Mouse (Mus musculus) urinary bladder, postnatal 4 days (tissue): ENCODE measurements around the gene Adgrl2.
A peak's percentile ranks its signal among the peaks of the same experiment; 100 is the strongest.

Experiments
- DNase-seq, 2 experiments: peaks; one replicate each; pipeline ENCODE4 v3.0.0; 2021 to 2022; ENCODE audit warnings: low spot score in 2 of 2

The Adgrl2 gene

DNA sequence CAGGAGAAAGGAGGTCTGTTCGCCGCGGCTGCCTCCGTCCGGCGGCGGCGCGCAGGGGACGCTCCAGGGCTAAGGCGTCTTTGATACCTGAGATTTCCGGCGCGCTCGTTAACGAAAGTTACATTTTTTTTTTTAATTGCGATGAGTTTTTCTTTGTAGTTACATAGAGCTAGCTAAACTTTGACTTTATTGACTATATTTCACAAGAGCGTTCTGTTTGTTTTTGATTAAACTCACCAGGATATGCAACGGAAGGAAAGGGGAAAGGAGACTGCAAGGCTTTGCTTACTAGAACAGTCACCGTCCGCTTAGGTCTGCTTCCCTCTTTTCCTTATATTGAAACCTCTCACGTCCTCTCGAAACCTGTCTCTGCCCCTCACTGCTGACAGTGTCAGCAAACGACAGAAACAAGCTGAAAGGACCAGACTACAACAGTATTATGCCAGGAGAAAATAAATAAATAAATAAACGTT is at the start of gene Adgrl2:
Gene Adgrl2 (minus strand): TSS at position 25 of the 473 bp plus-strand sequence.
- no peak for DNase-seq

DNA sequence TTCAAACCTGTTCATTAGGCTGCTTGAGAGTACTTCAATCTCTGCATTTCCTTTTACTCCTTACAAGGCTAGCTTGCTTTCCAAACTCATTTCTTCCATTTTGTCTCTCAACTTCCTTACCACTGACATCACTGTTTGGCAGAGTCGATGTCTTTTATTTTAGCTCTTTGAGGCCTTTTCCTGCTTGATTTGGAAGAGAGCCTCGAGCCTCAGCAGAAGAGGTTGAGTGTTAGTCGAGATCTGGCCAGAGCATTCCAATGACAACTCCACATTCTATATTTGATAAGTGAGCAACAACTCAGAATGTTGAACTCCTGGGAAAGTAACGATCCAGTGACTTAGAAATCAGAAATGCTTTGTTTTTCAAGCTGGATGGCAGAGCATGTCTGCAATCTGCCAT is 48.4 kb upstream of the Adgrl2 start:
- DNase-seq = no peak

DNA sequence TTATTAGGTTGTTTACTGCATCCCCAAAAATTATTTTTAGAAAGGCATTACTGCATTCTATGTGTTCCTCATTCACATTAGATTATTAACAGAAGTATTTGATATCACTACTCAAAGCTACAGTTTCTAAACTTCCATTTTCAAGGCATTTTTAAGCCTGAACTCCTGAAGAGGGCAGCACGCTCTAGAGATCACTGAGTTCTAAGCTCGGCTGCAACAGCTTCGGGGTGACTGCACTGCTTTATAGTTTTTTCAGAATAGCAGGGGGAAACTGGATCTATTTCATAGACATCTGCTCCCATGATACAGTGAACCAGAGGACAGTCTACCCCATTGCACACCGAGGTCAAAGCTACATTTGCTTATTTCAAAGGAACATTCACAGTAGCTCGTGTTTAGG is 29.6 kb upstream of the Adgrl2 start:
- no peak for DNase-seq

DNA sequence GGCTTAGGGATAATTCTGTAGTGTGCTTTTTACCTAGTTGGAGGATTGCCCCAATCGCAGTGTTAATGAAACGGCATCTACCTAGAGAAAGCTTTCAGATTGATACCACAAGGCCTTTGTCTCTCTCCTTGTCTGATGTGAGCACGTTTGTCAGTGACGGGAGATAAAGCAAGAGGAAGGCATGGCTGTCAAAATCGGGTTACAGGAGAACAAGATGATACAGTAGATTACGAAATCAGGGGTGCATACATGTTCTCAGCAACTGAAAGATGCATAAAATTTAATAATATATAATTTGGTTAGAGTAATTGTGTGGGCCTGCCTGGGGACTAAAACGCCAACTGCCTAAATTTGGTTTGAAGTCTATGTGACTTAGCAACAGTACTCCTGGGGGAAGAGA is 19.0 kb upstream of the Adgrl2 start:
- DNase-seq = no peak

DNA sequence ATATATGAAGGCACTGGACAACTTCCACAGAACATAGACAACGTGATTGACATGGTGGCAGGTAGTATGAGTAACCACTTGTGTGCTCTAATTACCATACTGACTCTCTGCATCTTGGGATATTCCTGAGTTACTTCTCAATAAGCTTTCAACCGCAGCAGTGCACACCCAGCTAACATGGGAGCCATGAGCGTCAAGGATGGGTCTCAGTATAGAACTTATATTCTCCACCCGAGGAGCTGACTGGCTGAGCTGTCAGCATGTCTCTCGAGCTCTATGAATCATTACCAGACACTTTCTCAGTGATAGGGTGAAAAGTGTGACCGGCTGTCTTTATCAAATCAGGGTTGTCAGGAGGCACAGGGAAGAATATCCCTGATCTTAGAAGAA is 18.3 kb upstream of the Adgrl2 start:
- DNase-seq = no peak

DNA sequence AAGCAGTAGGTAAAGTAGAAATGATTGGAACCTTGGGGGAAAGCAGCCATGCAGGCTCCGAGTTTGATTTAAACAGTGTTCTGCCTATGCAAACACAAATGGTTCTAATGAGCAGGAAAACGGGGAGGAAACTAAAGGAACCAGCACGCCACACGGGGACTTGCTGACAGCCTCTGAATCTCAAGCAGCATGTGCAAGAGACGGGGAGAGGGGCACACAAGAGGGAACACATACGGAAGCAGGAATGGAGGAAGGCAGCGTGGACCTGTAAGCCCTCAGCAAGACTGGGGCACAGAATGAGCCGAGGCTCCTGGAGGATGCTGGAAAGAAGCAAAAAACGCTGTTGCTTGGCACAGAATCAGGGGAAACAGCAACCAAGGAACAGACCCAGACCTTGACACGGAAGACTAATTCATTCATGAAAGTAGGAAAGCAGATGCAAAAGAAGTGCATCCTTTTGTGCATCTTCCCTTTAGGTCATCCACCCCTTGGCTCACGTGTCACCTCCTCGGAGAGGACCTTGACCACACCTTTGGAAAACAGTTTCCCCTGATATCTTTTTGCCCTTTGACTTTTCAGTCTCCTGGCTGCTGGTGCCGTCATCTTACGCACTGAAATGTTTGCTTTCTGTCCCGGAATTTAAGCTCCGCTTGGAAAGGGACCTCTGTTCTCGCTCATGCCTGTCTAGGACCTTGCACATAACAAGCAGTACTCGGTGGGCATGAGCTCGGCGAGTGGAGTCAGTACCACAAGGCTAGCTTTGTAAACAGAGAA is 17.7 kb upstream of the Adgrl2 start:
- DNase-seq = no peak

DNA sequence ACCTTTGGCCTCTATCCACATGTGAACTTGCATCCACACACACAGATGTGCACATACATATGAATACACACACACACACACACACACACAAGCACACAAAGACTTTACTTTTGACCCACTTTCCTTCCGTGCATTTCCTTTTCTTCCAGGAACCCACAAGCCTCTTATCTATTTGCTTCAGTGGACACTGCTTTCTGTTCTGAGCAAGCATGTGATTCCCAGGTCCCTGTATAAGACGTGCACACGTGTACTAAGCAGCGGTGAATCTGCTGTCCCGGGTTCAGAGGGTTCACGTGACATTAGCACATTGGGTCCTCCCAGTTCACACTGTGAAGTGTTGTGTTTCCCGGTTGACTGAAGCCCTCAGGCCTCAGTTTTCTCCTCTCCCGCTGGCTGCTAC is 11.0 kb upstream of the Adgrl2 start:
- no peak for DNase-seq

DNA sequence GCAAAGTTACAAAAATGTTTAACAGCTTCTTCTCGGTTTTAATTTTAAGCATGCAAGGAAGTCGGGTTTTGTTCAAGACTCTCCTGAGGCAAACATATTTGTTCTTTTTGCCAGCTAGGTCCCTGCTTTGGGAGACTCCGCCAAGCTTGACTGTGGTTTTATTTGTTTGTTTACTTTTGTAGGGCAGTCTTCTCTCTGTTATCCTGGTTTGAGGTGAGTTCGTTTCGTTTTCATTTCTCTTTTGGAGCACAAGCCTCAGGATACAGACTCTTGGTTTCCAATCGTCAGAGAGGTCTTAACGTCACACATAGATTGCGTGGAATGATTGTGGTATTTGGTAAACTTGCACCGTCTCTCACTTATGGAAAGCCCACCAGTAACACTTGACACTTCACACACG is 8.3 kb upstream of the Adgrl2 start:
- no peak for DNase-seq

DNA sequence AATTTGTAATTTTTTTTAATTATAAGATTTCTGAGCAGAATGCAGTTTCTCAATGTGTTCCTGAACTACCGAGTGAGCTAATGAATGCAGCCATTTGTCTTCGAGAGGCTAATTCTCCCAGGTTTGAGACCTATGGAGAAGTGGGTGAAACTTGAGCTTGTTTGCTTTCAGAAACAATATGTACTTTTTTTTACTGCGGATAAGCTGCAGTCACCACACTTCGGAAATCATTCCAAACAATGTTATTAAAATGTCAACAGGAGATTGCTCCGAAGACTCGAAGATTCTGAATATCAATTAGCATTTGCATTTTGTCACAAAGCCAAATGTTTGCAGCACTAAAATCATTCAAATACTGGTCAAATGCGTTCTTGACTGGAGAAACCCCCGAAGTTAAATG is 701 bp upstream of the Adgrl2 start:
- DNase-seq = no peak

DNA sequence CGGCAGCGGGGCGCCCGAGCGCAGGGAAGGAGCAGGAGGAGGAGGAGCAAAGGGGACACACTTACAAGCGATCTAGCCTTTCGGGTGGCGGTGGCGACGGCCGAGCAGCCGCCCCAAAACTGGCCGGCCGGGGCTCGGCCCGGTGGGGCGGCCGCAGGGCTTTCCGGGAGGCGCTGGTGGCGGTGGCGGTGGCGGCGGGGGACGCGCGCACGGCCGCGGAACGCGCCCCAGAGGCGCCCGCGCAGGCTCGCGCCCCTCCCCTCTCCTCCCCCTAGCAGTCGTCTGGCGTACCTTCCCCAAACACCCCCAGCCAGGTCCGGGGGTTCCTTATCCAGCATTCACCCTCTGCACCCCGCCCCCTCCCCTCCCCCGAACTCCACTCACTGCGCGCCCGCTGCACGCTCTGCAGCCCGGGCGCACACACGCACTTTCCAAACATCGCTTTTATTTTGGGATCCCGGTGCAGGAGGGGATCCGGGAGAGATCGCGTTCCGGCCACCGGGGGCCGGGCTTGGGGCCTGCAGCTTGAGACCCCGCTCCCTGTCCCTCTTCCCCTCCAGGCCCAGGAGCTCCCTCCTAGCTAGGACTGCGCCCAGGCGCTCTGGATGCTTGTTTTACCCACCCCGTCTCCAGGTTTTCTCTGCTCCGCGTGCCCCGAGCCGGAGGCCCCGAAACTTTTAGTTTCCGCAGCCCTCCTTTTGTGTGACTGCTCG is 381 bp downstream of the Adgrl2 start:
- DNase-seq = peak; percentile 69 to 70

DNA sequence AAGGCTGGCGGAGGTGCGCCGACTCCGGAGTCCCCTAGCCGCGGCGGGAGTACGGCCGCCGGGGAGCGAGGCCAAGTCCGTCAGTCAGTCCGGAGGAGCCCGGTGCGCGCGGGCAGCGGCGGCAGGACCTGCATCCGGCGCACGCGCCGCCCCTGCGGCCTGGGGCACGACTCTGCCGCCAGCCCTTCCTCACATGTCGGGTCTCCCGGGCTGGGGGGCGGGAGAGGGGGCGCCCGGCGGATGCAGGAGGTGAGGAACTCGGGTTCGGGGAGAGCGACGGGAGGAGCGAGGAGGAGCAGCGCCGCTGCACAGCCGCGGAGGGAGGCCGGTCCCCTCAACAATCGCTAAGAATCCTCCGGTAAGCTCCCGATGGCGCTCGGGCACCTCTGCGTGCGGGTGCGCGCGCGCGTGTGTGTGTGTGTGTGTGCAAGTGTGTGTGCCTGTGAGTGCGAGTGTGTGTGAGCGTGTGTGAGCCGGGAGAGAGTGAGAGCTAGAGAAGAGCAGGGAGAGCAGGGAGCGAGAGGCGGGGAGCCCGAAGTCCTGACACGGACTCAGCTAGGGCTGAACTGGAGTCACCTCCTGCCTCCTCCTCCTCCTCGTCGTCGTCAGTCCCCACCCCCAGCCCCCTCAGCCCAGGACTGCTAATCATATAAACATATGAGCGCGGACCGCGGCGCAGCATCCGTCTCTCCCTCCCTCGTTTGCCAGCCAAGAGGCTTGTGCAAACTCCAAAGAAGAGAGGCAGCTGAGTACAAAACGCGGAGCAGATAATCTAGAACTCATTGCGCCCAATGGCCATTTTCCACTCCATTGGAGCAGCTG is 1.1 kb downstream of the Adgrl2 start:
- DNase-seq = peak; percentile 84 to 85

DNA sequence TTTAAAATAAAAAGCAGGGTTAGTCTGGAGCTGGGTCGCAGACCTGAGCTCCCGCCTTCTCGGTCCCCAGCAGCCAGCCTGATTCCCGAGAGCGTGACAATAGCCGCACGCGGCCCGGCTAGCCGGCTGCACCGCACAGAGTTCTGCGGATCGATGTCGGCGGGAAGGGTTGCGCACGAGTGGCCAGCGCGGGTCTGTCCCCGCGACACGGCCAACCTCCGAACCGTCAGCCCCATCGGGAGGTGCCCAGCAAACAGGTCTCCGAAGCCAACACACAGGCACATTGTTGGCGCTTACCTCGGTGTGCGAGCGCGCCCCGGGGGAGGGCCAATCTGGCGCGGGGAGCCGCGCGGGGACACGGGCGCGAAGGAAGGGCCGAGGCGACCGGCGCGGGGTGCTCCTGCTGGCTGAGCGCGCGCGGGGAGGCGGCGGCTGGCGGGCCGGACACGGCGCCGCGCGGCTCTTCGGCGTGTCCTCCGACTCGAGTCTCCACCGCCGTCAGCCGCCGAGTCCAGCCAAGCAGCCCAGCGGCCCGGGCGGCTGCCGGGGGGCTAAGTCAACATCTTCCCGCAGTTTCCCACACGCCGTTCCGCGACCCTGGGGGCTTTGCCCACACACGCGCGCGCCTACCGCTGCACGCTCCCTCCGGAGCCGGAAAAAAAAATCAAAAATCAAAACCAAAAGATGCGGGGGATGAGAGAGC is 1.9 kb downstream of the Adgrl2 start:
- peak in 1 of 2 experiments; percentile 29 for DNase-seq

DNA sequence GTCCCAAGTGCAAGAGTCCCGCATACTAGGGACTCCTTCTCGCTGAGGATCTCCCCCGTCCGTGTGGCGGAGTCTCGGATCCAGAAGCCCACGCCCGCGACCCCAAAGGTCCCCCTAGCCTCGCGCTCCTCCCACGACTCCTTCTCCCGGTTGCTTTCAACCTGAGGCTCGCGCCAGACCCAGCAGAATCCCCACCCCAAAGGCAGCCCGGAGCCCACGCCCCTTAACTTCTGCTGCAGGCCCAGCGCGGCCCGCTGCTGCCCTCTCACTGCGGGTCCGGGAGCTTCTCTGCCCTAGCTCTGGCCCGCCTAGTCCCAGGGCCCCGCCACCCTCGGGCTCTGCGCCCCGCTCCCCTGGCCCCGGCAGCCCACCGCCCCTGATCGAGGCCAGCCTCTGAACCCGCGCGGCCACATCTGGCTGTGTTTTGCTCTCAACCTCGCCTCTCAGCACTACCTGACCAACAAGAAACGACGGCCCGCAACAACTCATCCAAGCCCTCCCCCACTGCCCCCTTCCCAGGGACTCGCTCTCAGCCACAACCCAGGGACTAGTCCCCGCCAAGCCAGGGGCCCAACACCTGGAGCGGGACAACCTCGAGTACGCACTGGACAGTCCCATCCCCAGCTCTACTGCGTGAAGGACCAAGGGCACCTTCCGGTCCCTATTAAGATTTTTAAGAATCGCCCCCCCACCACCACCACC is 2.6 kb downstream of the Adgrl2 start:
- DNase-seq = peak; percentile 82 to 83

DNA sequence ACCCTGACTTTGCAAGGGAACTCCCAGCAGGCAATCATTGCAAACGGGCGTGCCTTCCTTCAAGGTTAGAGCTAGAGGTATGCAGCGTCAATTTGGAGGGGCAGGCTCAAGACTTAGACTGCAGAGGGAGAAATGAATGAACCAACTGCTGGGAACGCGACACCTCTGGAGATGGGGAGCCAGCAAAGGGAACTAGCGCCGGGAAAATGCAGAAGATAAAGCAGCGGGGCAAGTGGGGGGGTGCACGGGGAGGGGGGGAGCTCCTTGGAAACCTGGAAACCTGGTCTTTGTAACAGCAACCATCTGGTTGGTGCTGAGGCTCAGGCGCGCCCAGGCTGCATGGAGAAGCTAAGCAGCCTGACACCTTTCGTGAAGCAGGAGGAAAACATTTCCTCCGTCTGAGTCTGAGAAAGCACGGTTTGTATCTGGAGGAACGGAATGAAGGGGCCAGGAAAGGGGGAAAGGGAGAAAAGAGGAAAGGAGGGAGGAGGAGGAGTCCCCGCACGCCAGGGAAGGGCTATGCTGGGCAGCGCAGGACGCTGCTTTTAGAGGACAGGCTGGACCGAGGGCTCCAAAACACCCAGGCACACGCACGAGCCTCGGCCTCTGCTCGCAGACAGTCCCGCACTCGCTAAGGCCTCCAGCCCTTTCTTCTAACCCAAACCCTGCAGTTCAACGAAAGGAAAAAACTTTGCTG is 3.3 kb downstream of the Adgrl2 start:
- no peak for DNase-seq

DNA sequence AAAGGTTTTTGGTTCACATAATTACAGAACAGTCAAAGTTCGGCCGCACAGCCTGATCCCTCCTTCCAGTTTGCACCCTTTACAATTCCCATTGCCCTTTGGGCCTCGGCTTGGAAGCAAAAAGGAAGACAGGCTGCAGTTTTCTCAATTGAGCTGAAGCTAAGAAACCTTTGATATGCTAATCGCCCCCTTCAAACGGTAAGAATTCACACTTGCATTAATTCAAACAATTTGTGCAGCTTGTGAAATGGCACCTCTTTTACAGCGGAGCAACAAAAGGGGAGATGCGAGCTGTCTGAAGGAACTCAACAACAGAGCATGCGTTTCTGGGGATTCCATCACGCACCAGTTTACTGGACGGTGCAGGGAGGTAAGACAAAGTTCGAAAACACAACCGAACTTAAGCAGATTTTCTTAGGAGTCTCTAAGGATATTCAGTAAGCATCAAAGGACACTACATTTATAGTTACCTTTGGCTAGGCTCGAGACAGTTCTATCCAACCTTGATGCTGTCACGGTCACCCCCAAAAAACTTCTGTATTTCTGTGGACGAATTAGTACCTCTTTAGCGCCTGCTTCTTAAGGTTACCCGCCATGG is 4.0 kb downstream of the Adgrl2 start:
- DNase-seq = no peak

DNA sequence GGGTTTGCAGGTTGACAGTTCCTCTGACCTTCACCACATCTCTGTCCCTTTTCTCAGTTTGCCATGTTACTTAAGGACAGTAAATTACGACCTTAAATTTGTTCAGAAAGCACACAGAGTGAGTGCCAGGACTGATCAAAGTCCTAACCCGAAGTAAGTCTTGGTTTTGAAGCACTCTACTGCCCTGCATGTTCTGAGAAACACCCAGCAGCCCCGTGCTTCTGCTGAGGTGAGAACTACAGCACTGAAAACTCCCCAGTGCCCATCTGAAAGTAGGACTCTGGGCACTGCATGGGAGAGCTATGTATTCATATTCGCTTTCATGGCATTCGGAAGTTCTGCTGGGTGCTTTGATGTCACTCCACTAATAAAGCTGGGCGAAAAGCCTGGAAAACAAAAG is 6.0 kb downstream of the Adgrl2 start:
- no peak for DNase-seq

DNA sequence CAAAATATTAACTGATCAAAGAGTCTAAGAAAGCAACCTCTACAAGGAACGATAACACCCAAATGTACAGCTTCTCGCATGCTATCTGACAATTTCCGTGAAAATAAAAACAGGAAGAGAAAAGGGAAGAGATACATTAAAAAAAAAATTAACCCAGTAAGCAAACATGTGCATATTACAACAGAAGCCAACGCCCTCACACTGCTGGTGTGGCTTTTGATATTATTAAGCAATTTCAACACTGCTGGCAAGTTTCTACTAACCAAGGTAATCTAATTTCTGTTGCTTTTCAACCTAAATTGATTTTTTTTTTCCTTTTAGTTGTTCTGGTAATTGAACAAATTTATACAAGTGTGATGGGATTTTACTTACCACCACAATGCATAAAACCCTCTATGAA is 8.0 kb downstream of the Adgrl2 start:
- no peak for DNase-seq

DNA sequence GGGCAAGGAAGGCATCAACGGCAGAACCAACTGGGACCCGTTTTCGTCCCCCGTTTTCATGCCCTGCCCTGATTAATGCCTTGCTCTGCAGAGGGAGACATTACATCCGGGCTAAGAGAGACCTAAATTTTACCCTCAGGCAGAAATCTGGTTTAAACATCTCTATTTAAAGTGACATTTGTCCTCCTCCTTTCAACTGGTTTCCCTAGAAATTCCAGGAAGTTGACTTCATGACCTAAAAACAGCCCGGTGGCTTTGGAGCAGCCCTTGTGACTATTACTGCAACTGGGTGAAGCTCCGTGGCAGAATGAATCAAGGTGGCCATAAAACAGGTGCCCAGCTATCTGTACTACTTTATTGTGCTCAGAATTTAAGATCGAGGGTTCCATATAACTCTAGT is 8.6 kb downstream of the Adgrl2 start:
- DNase-seq = no peak

DNA sequence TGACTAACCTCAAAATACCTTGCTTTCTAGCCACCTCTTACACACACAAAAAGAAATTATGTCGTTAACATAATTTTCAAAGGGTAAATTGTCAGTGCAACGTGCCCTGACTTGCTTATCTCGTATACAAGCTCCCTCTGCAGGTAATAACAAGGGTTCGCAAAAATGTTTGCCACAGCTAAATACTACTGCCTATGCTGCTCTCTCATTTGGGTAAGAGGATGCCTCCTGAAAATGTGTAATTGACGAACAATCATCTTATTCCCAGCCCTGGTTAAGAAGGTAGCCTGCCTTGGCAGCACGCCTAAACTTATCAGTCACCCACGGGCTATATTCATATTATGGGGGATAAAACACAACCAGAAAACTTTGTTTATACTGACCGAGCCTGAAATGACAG is 11.8 kb downstream of the Adgrl2 start:
- no peak for DNase-seq

DNA sequence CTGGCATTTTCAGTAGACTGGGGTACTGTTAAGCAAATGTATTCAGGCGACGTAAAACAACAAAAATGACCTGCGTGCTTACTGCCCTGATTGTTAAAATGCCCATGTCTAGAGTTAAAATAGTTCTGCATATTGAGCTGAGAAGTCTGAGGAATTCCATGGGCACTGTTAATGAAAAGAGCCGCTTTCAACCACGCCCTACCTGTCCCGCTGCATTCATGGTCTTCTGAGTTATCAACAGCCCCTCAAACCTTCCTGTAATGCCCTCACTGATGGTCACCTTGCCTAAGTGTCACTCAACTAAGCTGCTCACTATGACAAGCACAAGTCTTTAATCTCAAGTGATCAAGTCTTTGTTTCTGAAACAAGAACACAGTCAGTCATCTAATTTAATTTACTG is 12.5 kb downstream of the Adgrl2 start:
- DNase-seq = no peak
